ENCODE assay signal across 20 mouse cellular contexts in genomic region chr6:145426501-145426900, GRCm38 (mm10).
A peak's percentile ranks its signal among the peaks of the same experiment; 100 is the strongest.
DNase-seq lines count a peak whose midpoint lies in the region; ATAC-seq and TF ChIP-seq lines count a peak whose summit lies in the region.
"Had no signal": no experiment of that assay in that cellular context is flagged by ENCODE, and none has a peak within 500 bp of the region (broad histone marks: within the 10 kb centered on the region; RNA-seq: fewer than 3 reads in every experiment).

No protein-coding gene starts in this region.

- H3K36me3 ChIP-seq in heart, embryonic 10.5 days = no peaks in the 10 kb centered on the region
- H3K36me3 ChIP-seq in heart, embryonic 11.5 days (ENCODE audit: control insufficient read depth, insufficient read depth, low read length) = no peaks in the 10 kb centered on the region
- no peaks in the 10 kb centered on the region for H3K36me3 ChIP-seq in midbrain, embryonic 16.5 days (ENCODE audit: control insufficient read depth, insufficient read depth, low read length)
- no peaks in the 10 kb centered on the region for H3K36me3 ChIP-seq in midbrain, postnatal 0 days (ENCODE audit: insufficient read depth, low read length)
- H3K36me3 ChIP-seq: embryonic facial prominence, embryonic 12.5 days; embryonic facial prominence, embryonic 15.5 days; forebrain, embryonic 12.5 days; hindbrain, embryonic 12.5 days; hindbrain, embryonic 15.5 days had no signal

- no peak overlapping the region for H3K9ac ChIP-seq in heart, embryonic 11.5 days (ENCODE audit: low read depth, low read length)
- H3K9ac ChIP-seq in midbrain, embryonic 16.5 days (ENCODE audit: low read depth, low read length) = no peak overlapping the region
- H3K9ac ChIP-seq in midbrain, postnatal 0 days (replicated peaks; ENCODE audit: low read length, poor library complexity, severe bottlenecking) = no peak overlapping the region
- H3K9ac ChIP-seq: embryonic facial prominence, embryonic 12.5 days; embryonic facial prominence, embryonic 15.5 days; forebrain, embryonic 12.5 days; hindbrain, embryonic 12.5 days; hindbrain, embryonic 15.5 days had no signal

- no peak overlapping the region for H3K4me2 ChIP-seq in heart, embryonic 11.5 days
- H3K4me2 ChIP-seq in midbrain, embryonic 16.5 days (ENCODE audit: low read length) = no peak overlapping the region
- H3K4me2 ChIP-seq in midbrain, postnatal 0 days (ENCODE audit: low read depth, low read length, poor library complexity, severe bottlenecking) = no peak overlapping the region
- H3K4me2 ChIP-seq: embryonic facial prominence, embryonic 12.5 days; embryonic facial prominence, embryonic 15.5 days; forebrain, embryonic 12.5 days; hindbrain, embryonic 12.5 days; hindbrain, embryonic 15.5 days had no signal

- no peak for ATAC-seq in heart, embryonic 11.5 days (replicated peaks; ENCODE audit: insufficient number of reproducible peaks, low FRiP score, low TSS enrichment)
- peak; percentile 32; the same call in 1 of the 2 replicates for ATAC-seq in midbrain, embryonic 16.5 days
- ATAC-seq in midbrain, postnatal 0 days (ENCODE audit: low FRiP score) = no peak
- ATAC-seq: CD4-positive, CD25-positive, alpha-beta regulatory T cell, adult 4 months; forebrain, embryonic 16.5 days had no signal

- no peak for TF ChIP-seq CTCF in midbrain, postnatal 0 days (IDR thresholded peaks at IDR 0.05)

- no peak overlapping the region for H3K4me3 ChIP-seq in heart, embryonic 10.5 days
- H3K4me3 ChIP-seq in heart, embryonic 11.5 days (ENCODE audit: low read depth, low read length) = no peak overlapping the region
- H3K4me3 ChIP-seq in midbrain, embryonic 16.5 days (ENCODE audit: low read depth, low read length) = no peak overlapping the region
- H3K4me3 ChIP-seq in midbrain, postnatal 0 days (ENCODE audit: low read depth, low read length) = no peak overlapping the region
- H3K4me3 ChIP-seq: embryonic facial prominence, embryonic 12.5 days; embryonic facial prominence, embryonic 15.5 days; forebrain, embryonic 12.5 days; hindbrain, embryonic 12.5 days; hindbrain, embryonic 15.5 days had no signal

- 55% methylated on average over 10 of the region's 10 CpGs for WGBS in heart, embryonic 10.5 days
- 55% methylated on average over 10 of the region's 10 CpGs for WGBS in heart, embryonic 11.5 days (ENCODE audit: insufficient replicate concordance)
- 57% methylated on average over 10 of the region's 10 CpGs for WGBS in midbrain, embryonic 16.5 days
- WGBS in midbrain, postnatal 0 days = 53% methylated on average over 10 of the region's 10 CpGs

- H3K4me1 ChIP-seq in heart, embryonic 10.5 days = peaks cover 15% of the 10 kb centered on the region; the same call in 1 of the 2 replicates
- H3K4me1 ChIP-seq in heart, embryonic 11.5 days (ENCODE audit: control insufficient read depth, insufficient read depth, low read length) = no peaks in the 10 kb centered on the region
- no peaks in the 10 kb centered on the region; the same call in 1 of the 2 replicates for H3K4me1 ChIP-seq in midbrain, embryonic 16.5 days (ENCODE audit: control insufficient read depth, insufficient read depth, low read length)
- no peaks in the 10 kb centered on the region for H3K4me1 ChIP-seq in midbrain, postnatal 0 days (ENCODE audit: insufficient read depth, low read length)
- H3K4me1 ChIP-seq: forebrain, embryonic 12.5 days; hindbrain, embryonic 12.5 days; hindbrain, embryonic 15.5 days had no signal

- H3K27ac ChIP-seq in heart, embryonic 10.5 days = 0 out of 2 replicates have a peak overlapping the region, but pooled peaks have one; percentile 50
- no peak overlapping the region for H3K27ac ChIP-seq in heart, embryonic 11.5 days (ENCODE audit: low read depth, low read length)
- H3K27ac ChIP-seq in midbrain, embryonic 16.5 days (ENCODE audit: low read length) = no peak overlapping the region
- H3K27ac ChIP-seq in midbrain, postnatal 0 days (ENCODE audit: low read depth, low read length) = no peak overlapping the region
- H3K27ac ChIP-seq: embryonic facial prominence, embryonic 12.5 days; forebrain, embryonic 12.5 days; hindbrain, embryonic 12.5 days; hindbrain, embryonic 15.5 days had no signal

- H3K27me3 ChIP-seq in heart, embryonic 10.5 days (ENCODE audit: insufficient read depth, poor library complexity, severe bottlenecking) = no peaks in the 10 kb centered on the region
- no peaks in the 10 kb centered on the region for H3K27me3 ChIP-seq in heart, embryonic 11.5 days (ENCODE audit: control insufficient read depth, insufficient read depth, low read length)
- H3K27me3 ChIP-seq in midbrain, embryonic 16.5 days (ENCODE audit: control insufficient read depth, insufficient read depth, low read depth, low read length) = no peaks in the 10 kb centered on the region
- H3K27me3 ChIP-seq in midbrain, postnatal 0 days (ENCODE audit: insufficient read depth, low read length) = no peaks in the 10 kb centered on the region
- H3K27me3 ChIP-seq: embryonic facial prominence, embryonic 15.5 days; forebrain, embryonic 12.5 days; hindbrain, embryonic 12.5 days; hindbrain, embryonic 15.5 days had no signal

- H3K9me3 ChIP-seq in heart, embryonic 10.5 days = no peaks in the 10 kb centered on the region; the same call in 1 of the 2 replicates
- no peaks in the 10 kb centered on the region for H3K9me3 ChIP-seq in heart, embryonic 11.5 days (replicated peaks; ENCODE audit: control insufficient read depth, low read length)
- no peaks in the 10 kb centered on the region for H3K9me3 ChIP-seq in midbrain, embryonic 16.5 days (replicated peaks; ENCODE audit: control insufficient read depth, low read length, poor library complexity, severe bottlenecking)
- H3K9me3 ChIP-seq in midbrain, postnatal 0 days (ENCODE audit: low read length) = no peaks in the 10 kb centered on the region
- H3K9me3 ChIP-seq: embryonic facial prominence, embryonic 12.5 days; embryonic facial prominence, embryonic 15.5 days; forebrain, embryonic 12.5 days; hindbrain, embryonic 12.5 days; hindbrain, embryonic 15.5 days had no signal

- DNase-seq in heart, embryonic 10.5 days (ENCODE audit: low spot score) = peak; percentile 61
- peak; percentile 0 for DNase-seq in lung, postnatal 10 days
- DNase-seq in lung, adult 18-20 months = no peak
- no peak for DNase-seq in midbrain, postnatal 0 days (ENCODE audit: low spot score)
- DNase-seq: adrenal gland, adult 2 months; adrenal gland, postnatal 14 days; cerebellum, adult 11 months; cerebellum, adult 9-11 months; cerebellum, postnatal 25 days; gastrocnemius, postnatal 10 days; gastrocnemius, postnatal 36 days had no signal

Comparison
In these comparisons a context has a peak if more than half of its experiments do, and no peak if none do; other contexts are left out.
1. DNase-seq: peak in heart, embryonic 10.5 days (single experiment) and lung, postnatal 10 days (single experiment); none in lung, adult 18-20 months (0 of 2) and midbrain, postnatal 0 days (single experiment).